Mouse (Mus musculus) brain, embryonic 14.5 days (tissue): ENCODE data around the gene Dhx29.

ENCODE experiments used
- CTCF ChIP-seq: fragments of 200-500 bp; IDR thresholded peaks from 2 replicates; pipeline ENCODE4 v1.5.1; 2012; ENCODE audit warnings: inconsistent platforms, mild to moderate bottlenecking, moderate library complexity, borderline replicate concordance; ENCODE audit not compliant: insufficient read depth, insufficient read length; ENCODE audit errors: extremely low read depth
- POLR2A ChIP-seq: fragments of 200-500 bp; IDR thresholded peaks from 2 replicates; pipeline ENCODE4 v1.6.1; 2012; ENCODE audit warnings: mild to moderate bottlenecking, inconsistent platforms, borderline replicate concordance; ENCODE audit not compliant: poor library complexity, insufficient read depth, insufficient read length, severe bottlenecking; ENCODE audit errors: extremely low read depth

DNA sequence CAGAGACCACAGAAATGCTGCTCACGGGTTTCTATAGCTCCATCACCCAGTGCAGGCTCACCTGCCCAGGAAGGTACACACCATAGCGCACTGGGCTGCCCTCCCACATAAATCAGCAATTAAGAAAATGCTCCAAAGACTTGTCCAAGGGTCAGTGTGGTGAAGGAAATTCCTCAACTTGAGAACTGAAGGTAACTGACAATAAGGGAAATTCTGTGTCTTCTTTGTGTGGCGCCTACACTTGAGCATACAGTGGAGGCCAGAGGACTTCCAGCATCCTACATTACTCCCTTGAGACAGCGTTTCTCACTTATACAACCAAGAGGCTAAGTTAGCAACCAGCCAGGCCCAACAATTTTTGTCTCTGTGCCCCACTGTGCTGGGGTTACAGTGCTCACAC is 1.3 kb upstream of the Dhx29 start:
- no peak for TF ChIP-seq POLR2A
- no peak for TF ChIP-seq CTCF
